Mouse (Mus musculus) 3134 (cell line): ENCODE measurements around the gene Rnf181.
A peak's percentile ranks its signal among the peaks of the same experiment; 100 is the strongest.

Experiments
- DNase-seq: peaks from one replicate; pipeline ENCODE4 v3.0.0-alpha.2; 2011; ENCODE audit warnings: low spot score; ENCODE audit not compliant: insufficient read length; ENCODE audit errors: extremely low read depth

Rnf181 gene

GRCm38 (mm10) chr6:72386561-72386960, 19.8 kb upstream of the Rnf181 start:
- DNase-seq = no peak

GRCm38 (mm10) chr6:72385258-72385657, 18.5 kb upstream of the Rnf181 start:
- DNase-seq = no peak

- DNase-seq = no peak
These were observed 17.2 kb upstream of the Rnf181 start for GRCm38 (mm10) chr6:72383952-72384351.

GRCm38 (mm10) chr6:72383142-72383820, 16.5 kb upstream of the Rnf181 start:
- peak; percentile 33 for DNase-seq

GRCm38 (mm10) chr6:72382494-72382893, 15.7 kb upstream of the Rnf181 start:
- no peak for DNase-seq

- DNase-seq = peak; percentile 86
These were observed 13.5 kb upstream of the Rnf181 start, which contains the start of gene Vamp5 for GRCm38 (mm10) chr6:72380131-72380770. Vamp5 (minus strand) TSS chr6:72380468.

GRCm38 (mm10) chr6:72379377-72380130, 12.8 kb upstream of the Rnf181 start:
- peak; percentile 36 for DNase-seq

GRCm38 (mm10) chr6:72378510-72379234, 11.9 kb upstream of the Rnf181 start:
- DNase-seq = no peak

GRCm38 (mm10) chr6:72374820-72375563, 8.2 kb upstream of the Rnf181 start:
- no peak for DNase-seq

- DNase-seq = no peak
These were observed 7.5 kb upstream of the Rnf181 start for GRCm38 (mm10) chr6:72374206-72374605.

GRCm38 (mm10) chr6:72373184-72373583, 6.4 kb upstream of the Rnf181 start:
- DNase-seq = no peak

- DNase-seq = no peak
These were observed 4.8 kb upstream of the Rnf181 start for GRCm38 (mm10) chr6:72371571-72371970.

- peak; percentile 80 for DNase-seq
These were observed 4.4 kb upstream of the Rnf181 start for GRCm38 (mm10) chr6:72371147-72371546.

GRCm38 (mm10) chr6:72370091-72370490, 3.3 kb upstream of the Rnf181 start:
- DNase-seq = peak; percentile 70

GRCm38 (mm10) chr6:72369557-72369956, 2.8 kb upstream of the Rnf181 start:
- no peak for DNase-seq

GRCm38 (mm10) chr6:72367460-72367974, 761 bp upstream of the Rnf181 start:
- DNase-seq = no peak

- no peak for DNase-seq
These were observed 452 bp downstream of the Rnf181 start for GRCm38 (mm10) chr6:72366304-72366703.

- no peak for DNase-seq
These were observed 1.8 kb downstream of the Rnf181 start for GRCm38 (mm10) chr6:72364985-72365384.

GRCm38 (mm10) chr6:72364009-72364408, 2.7 kb downstream of the Rnf181 start:
- DNase-seq = no peak
